Mouse (Mus musculus) CH12.LX (cell line): ENCODE results near the gene Alx3.

Experiments used
- CHD1 ChIP-seq: IDR thresholded peaks from 2 replicates; pipeline ENCODE4 v1.6.1; 2012; ENCODE audit warnings: low read depth, low read length, improper control_type of control experiment, inconsistent platforms
- CTCF ChIP-seq, 2 experiments: IDR thresholded peaks in 1 of 2; conservative IDR thresholded peaks in 1 of 2; 2 replicates each; pipeline ENCODE4 v1.5.1; 2011 to 2012; ENCODE audit warnings: low read depth in 2 of 2, low read length in 2 of 2, improper control_type of control experiment in 1 of 2, inconsistent platforms in 1 of 2, mild to moderate bottlenecking in 1 of 2, moderate library complexity in 1 of 2
- EP300 ChIP-seq: IDR thresholded peaks from 2 replicates; pipeline ENCODE4 v1.6.1; 2011; ENCODE audit warnings: low read length, improper control_type of control experiment
- ETS1 ChIP-seq: conservative IDR thresholded peaks from 2 replicates; pipeline ENCODE4 v1.6.1; 2012; ENCODE audit warnings: low read depth, mild to moderate bottlenecking, inconsistent platforms, low read length, improper control_type of control experiment, moderate library complexity
- MAZ ChIP-seq: IDR thresholded peaks from 2 replicates; pipeline ENCODE4 v1.6.1; 2012; ENCODE audit warnings: low read depth, mild to moderate bottlenecking, inconsistent platforms, low read length, improper control_type of control experiment, moderate library complexity
- MYC ChIP-seq: IDR thresholded peaks from 2 replicates; pipeline ENCODE4 v1.6.1; 2011; ENCODE audit warnings: low read depth, mild to moderate bottlenecking, improper control_type of control experiment, low read length
- PAX5 ChIP-seq: IDR thresholded peaks from 2 replicates; pipeline ENCODE4 v1.6.1; 2012; ENCODE audit warnings: low read length, inconsistent platforms, mixed read lengths
- POLR2A ChIP-seq: IDR thresholded peaks from 2 replicates; pipeline ENCODE4 v1.6.1; 2011; ENCODE audit warnings: low read depth, mild to moderate bottlenecking, improper control_type of control experiment, low read length
- SIN3A ChIP-seq: IDR thresholded peaks from 2 replicates; pipeline ENCODE4 v1.6.1; 2012; ENCODE audit warnings: low read length, improper control_type of control experiment, inconsistent platforms
- TCF12 ChIP-seq: IDR thresholded peaks from 2 replicates; pipeline ENCODE4 v1.6.1; 2014; ENCODE audit warnings: low read depth, mild to moderate bottlenecking, inconsistent platforms, low read length, improper control_type of control experiment
- ZKSCAN1 ChIP-seq: IDR thresholded peaks from 2 replicates; pipeline ENCODE4 v1.6.1; 2012; ENCODE audit warnings: low read depth, inconsistent platforms, low read length, improper control_type of control experiment, borderline replicate concordance
- ZNF384 ChIP-seq: IDR thresholded peaks from 2 replicates; pipeline ENCODE4 v1.6.1; 2012; ENCODE audit warnings: low read depth, low read length, improper control_type of control experiment, inconsistent platforms

- TF ChIP-seq MAZ (no peak), ETS1 (no peak), CHD1 (no peak), POLR2A (no peak), CTCF (conservative IDR thresholded peaks at IDR 0.05 in 1 of 2, IDR thresholded peaks at IDR 0.05 in 1 of 2; ENCODE audit: low read depth in 2 of 2, low read length in 2 of 2) (no peak), ZKSCAN1 (no peak), SIN3A (no peak), TCF12 (no peak), EP300 (no peak), PAX5 (no peak), ZNF384 (no peak), MYC (no peak)
Measured at GRCm38 (mm10) chr3:107625536-107625935, 30.7 kb downstream of the Alx3 start.
